Comparison of ENCODE assay signal across 23 mouse cellular contexts in genomic region chr7:55957916-55958315, GRCm38 (mm10).
"Had no signal": no experiment of that assay in that cellular context is flagged by ENCODE, and none has a peak within 500 bp of the region (broad histone marks: within the 10 kb centered on the region; RNA-seq: fewer than 3 reads in every experiment).

No protein-coding gene starts in this region.

- H3K27ac ChIP-seq: kidney, postnatal 0 days; layer of hippocampus, adult 2 months; limb, embryonic 10.5 days; limb, embryonic 13.5 days; liver, embryonic 12.5 days; liver, embryonic 15.5 days; lung, embryonic 15.5 days; midbrain, embryonic 10.5 days; midbrain, embryonic 13.5 days; neural tube, embryonic 13.5 days; stomach, postnatal 0 days had no signal

- DNase-seq: kidney, postnatal 25 days; layer of hippocampus, adult 9-11 months; liver; lung, adult 18-20 months; lung, postnatal 10 days; lung, postnatal 36 days; right cerebral cortex, postnatal 4 days; thymus, adult 2 months; thymus, postnatal 14 days; thymus, postnatal 4 days had no signal

- H3K27me3 ChIP-seq: limb, embryonic 13.5 days; liver, embryonic 12.5 days; liver, embryonic 15.5 days; lung, embryonic 15.5 days; megakaryocyte, embryonic 14.5 days; midbrain, embryonic 13.5 days; neural tube, embryonic 13.5 days had no signal

- H3K9me3 ChIP-seq: limb, embryonic 10.5 days; liver, embryonic 15.5 days; lung, embryonic 15.5 days; megakaryocyte, embryonic 14.5 days had no signal

- H3K9ac ChIP-seq: limb, embryonic 13.5 days; liver, embryonic 12.5 days; liver, embryonic 15.5 days; lung, embryonic 15.5 days; midbrain, embryonic 13.5 days; neural tube, embryonic 13.5 days had no signal

- H3K4me2 ChIP-seq: limb, embryonic 13.5 days; liver, embryonic 12.5 days; liver, embryonic 15.5 days; lung, embryonic 15.5 days; midbrain, embryonic 13.5 days; neural tube, embryonic 13.5 days had no signal

- H3K4me3 ChIP-seq: layer of hippocampus, adult 2 months; limb, embryonic 10.5 days; limb, embryonic 13.5 days; liver, embryonic 12.5 days; liver, embryonic 15.5 days; lung, embryonic 15.5 days; megakaryocyte, embryonic 14.5 days; midbrain, embryonic 10.5 days; midbrain, embryonic 13.5 days; myocyte; neural tube, embryonic 13.5 days had no signal
